Comparison of ENCODE assay signal across 10 mouse cellular contexts in genomic region chr14:60694215-60694997, GRCm38 (mm10).
DNase-seq lines count a peak whose midpoint lies in the region; ATAC-seq and TF ChIP-seq lines count a peak whose summit lies in the region.
"Had no signal": no experiment of that assay in that cellular context is flagged by ENCODE, and none has a peak within 500 bp of the region (broad histone marks: within the 10 kb centered on the region; RNA-seq: fewer than 3 reads in every experiment).

No protein-coding gene starts in this region.

- TF ChIP-seq POLR2A in cerebellum, adult 2 months (IDR thresholded peaks at IDR 0.05; ENCODE audit: borderline replicate concordance, insufficient read depth, low read length), result no peak
- no peak for TF ChIP-seq POLR2A in thymus, adult 2 months (IDR thresholded peaks at IDR 0.05; ENCODE audit: control insufficient read depth, extremely low read depth, insufficient read depth, low read length, poor library complexity)

- H3K9ac ChIP-seq in intestine, embryonic 14.5 days (ENCODE audit: low read length), result no peak overlapping the region
- H3K9ac ChIP-seq in intestine, embryonic 16.5 days (ENCODE audit: low read depth, low read length), result no peak overlapping the region
- no peak overlapping the region for H3K9ac ChIP-seq in midbrain, embryonic 14.5 days (replicated peaks; ENCODE audit: low read length)
- H3K9ac ChIP-seq: hindbrain, embryonic 15.5 days; neural tube, embryonic 13.5 days had no signal

- H3K4me2 ChIP-seq in intestine, embryonic 14.5 days (ENCODE audit: low read length), result no peak overlapping the region
- no peak overlapping the region for H3K4me2 ChIP-seq in intestine, embryonic 16.5 days (ENCODE audit: low read depth, low read length)
- H3K4me2 ChIP-seq in midbrain, embryonic 14.5 days (ENCODE audit: low read length), result no peak overlapping the region
- H3K4me2 ChIP-seq: hindbrain, embryonic 15.5 days; neural tube, embryonic 13.5 days had no signal

- H3K4me1 ChIP-seq in intestine, embryonic 14.5 days (replicated peaks; ENCODE audit: control insufficient read depth, insufficient read depth, low read length), result 0 out of 2 replicates have a peak, but pooled peaks cover 7% of the 10 kb centered on the region
- peaks cover 8% of the 10 kb centered on the region for H3K4me1 ChIP-seq in intestine, embryonic 16.5 days (ENCODE audit: control insufficient read depth, insufficient read depth, low read length)
- H3K4me1 ChIP-seq in E14TG2a.4 (replicated peaks; ENCODE audit: low read depth, low read length), result peaks cover 89% of the 10 kb centered on the region
- H3K4me1 ChIP-seq in cerebellum, adult 2 months (ENCODE audit: control insufficient read depth, insufficient read depth, low read length), result peaks cover 18% of the 10 kb centered on the region; the same call in 1 of the 2 replicates
- H3K4me1 ChIP-seq in midbrain, embryonic 14.5 days (ENCODE audit: control insufficient read depth, insufficient read depth, low read length), result no peaks in the 10 kb centered on the region
- no peaks in the 10 kb centered on the region for H3K4me1 ChIP-seq in thymus, adult 2 months (replicated peaks; ENCODE audit: control insufficient read depth, insufficient read depth, low read length)

- DNase-seq in intestine, embryonic 14.5 days (ENCODE audit: low spot score), result peak; percentile 85
- DNase-seq in cerebellum, adult 2 months, result peak; percentile 58 to 74
- DNase-seq in gastrocnemius, postnatal 10 days, result peak; percentile 69
- peak; percentile 84 to 85 for DNase-seq in layer of hippocampus, postnatal 10 days (ENCODE audit: low spot score in 2 of 2)
- peak; percentile 84 for DNase-seq in midbrain, embryonic 14.5 days
- peak; percentile 69 for DNase-seq in thymus, adult 2 months

- 69% methylated on average over 14 of the region's 14 CpGs for WGBS in intestine, embryonic 14.5 days
- WGBS in intestine, embryonic 16.5 days, result 70% methylated on average over 14 of the region's 14 CpGs
- 69% methylated on average over 14 of the region's 14 CpGs for WGBS in cerebellum, adult 2 months
- 76% methylated on average over 14 of the region's 14 CpGs for WGBS in midbrain, embryonic 14.5 days
- 78% methylated on average over 14 of the region's 14 CpGs for WGBS in thymus, adult 2 months

- H3K9me3 ChIP-seq in intestine, embryonic 14.5 days (ENCODE audit: control insufficient read depth, low read length), result no peaks in the 10 kb centered on the region
- no peaks in the 10 kb centered on the region for H3K9me3 ChIP-seq in intestine, embryonic 16.5 days (ENCODE audit: control insufficient read depth, low read length)
- no peaks in the 10 kb centered on the region for H3K9me3 ChIP-seq in E14TG2a.4 (ENCODE audit: low read length)
- no peaks in the 10 kb centered on the region for H3K9me3 ChIP-seq in midbrain, embryonic 14.5 days (ENCODE audit: control insufficient read depth, low read length)
- H3K9me3 ChIP-seq: hindbrain, embryonic 15.5 days; neural tube, embryonic 13.5 days had no signal

- H3K36me3 ChIP-seq in intestine, embryonic 14.5 days (ENCODE audit: control insufficient read depth, insufficient read depth, low read length), result 0 out of 2 replicates have a peak, but pooled peaks cover 6% of the 10 kb centered on the region
- H3K36me3 ChIP-seq in intestine, embryonic 16.5 days (ENCODE audit: control insufficient read depth, insufficient read depth, low read length), result no peaks in the 10 kb centered on the region
- H3K36me3 ChIP-seq in E14TG2a.4 (ENCODE audit: insufficient read depth, low read length), result peaks cover 33% of the 10 kb centered on the region
- H3K36me3 ChIP-seq in midbrain, embryonic 14.5 days (ENCODE audit: control insufficient read depth, insufficient read depth, low read length), result no peaks in the 10 kb centered on the region
- no peaks in the 10 kb centered on the region for H3K36me3 ChIP-seq in thymus, adult 2 months (ENCODE audit: control insufficient read depth, insufficient read depth, low read length)
- H3K36me3 ChIP-seq: hindbrain, embryonic 15.5 days; neural tube, embryonic 13.5 days had no signal

- ATAC-seq in intestine, embryonic 14.5 days (replicated peaks; ENCODE audit: low FRiP score, low TSS enrichment, low read depth), result no peak
- ATAC-seq in intestine, embryonic 16.5 days, result no peak
- ATAC-seq in midbrain, embryonic 14.5 days (ENCODE audit: low FRiP score, low TSS enrichment), result no peak

- H3K4me3 ChIP-seq in intestine, embryonic 14.5 days (ENCODE audit: low read depth, low read length), result no peak overlapping the region
- no peak overlapping the region for H3K4me3 ChIP-seq in intestine, embryonic 16.5 days (ENCODE audit: low read length)
- H3K4me3 ChIP-seq in E14TG2a.4 (replicated peaks; ENCODE audit: low read length), result no peak overlapping the region
- no peak overlapping the region for H3K4me3 ChIP-seq in cerebellum, adult 2 months (replicated peaks; ENCODE audit: insufficient read depth, low read depth, low read length)
- H3K4me3 ChIP-seq in midbrain, embryonic 14.5 days (replicated peaks; ENCODE audit: low read depth, low read length), result no peak overlapping the region
- no peak overlapping the region for H3K4me3 ChIP-seq in thymus, adult 2 months (ENCODE audit: control insufficient read depth, insufficient read depth, low read length)
- H3K4me3 ChIP-seq: hindbrain, embryonic 15.5 days; neural tube, embryonic 13.5 days had no signal

- H3K27me3 ChIP-seq in intestine, embryonic 14.5 days (replicated peaks; ENCODE audit: control insufficient read depth, insufficient read depth, low read length), result no peaks in the 10 kb centered on the region
- H3K27me3 ChIP-seq in intestine, embryonic 16.5 days (replicated peaks; ENCODE audit: control insufficient read depth, insufficient read depth, low read length), result no peaks in the 10 kb centered on the region
- H3K27me3 ChIP-seq in E14TG2a.4 (ENCODE audit: insufficient read depth, low read length), result no peaks in the 10 kb centered on the region
- no peaks in the 10 kb centered on the region for H3K27me3 ChIP-seq in cerebellum, adult 2 months (ENCODE audit: control insufficient read depth, insufficient read depth, low read length)
- no peaks in the 10 kb centered on the region for H3K27me3 ChIP-seq in midbrain, embryonic 14.5 days (ENCODE audit: control insufficient read depth, insufficient read depth, low read length)
- no peaks in the 10 kb centered on the region for H3K27me3 ChIP-seq in thymus, adult 2 months (ENCODE audit: control insufficient read depth, insufficient read depth, low read length)
- H3K27me3 ChIP-seq: hindbrain, embryonic 15.5 days; neural tube, embryonic 13.5 days had no signal

- peak; percentile 61; the same call in 1 of the 2 replicates for TF ChIP-seq CTCF in E14TG2a.4 (conservative IDR thresholded peaks at IDR 0.05; ENCODE audit: low read length)
- peak; percentile 54; the same call in 1 of the 2 replicates for TF ChIP-seq CTCF in cerebellum, adult 2 months (IDR thresholded peaks at IDR 0.05; ENCODE audit: borderline replicate concordance, insufficient read depth, low read depth, low read length)
- TF ChIP-seq CTCF in thymus, adult 2 months (IDR thresholded peaks at IDR 0.05; ENCODE audit: borderline replicate concordance, control insufficient read depth, extremely low read depth, insufficient read depth, low read length, poor library complexity), result no peak

- H3K27ac ChIP-seq in intestine, embryonic 14.5 days (ENCODE audit: low read depth), result no peak overlapping the region
- no peak overlapping the region for H3K27ac ChIP-seq in intestine, embryonic 16.5 days (ENCODE audit: low read length)
- no peak overlapping the region for H3K27ac ChIP-seq in cerebellum, adult 2 months (ENCODE audit: insufficient read depth, low read length)
- H3K27ac ChIP-seq in midbrain, embryonic 14.5 days (replicated peaks; ENCODE audit: low read depth, low read length), result no peak overlapping the region
- no peak overlapping the region for H3K27ac ChIP-seq in thymus, adult 2 months (ENCODE audit: control insufficient read depth, insufficient read depth, low read length)
- H3K27ac ChIP-seq: hindbrain, embryonic 15.5 days; neural tube, embryonic 13.5 days had no signal
